Mouse (Mus musculus): ENCODE data around the gene Enkd1. TPM values are rescaled to one million over a fixed set of nuclear protein-coding genes. Genes with fewer than 3 reads are reported as not detected.

The Enkd1 gene
- total RNA-seq (2014; fragmentation: Nextera tagmentation), result 9.5 and 16.8 TPM in 2 replicates
- 10.5 and 13.6 TPM in 2 replicates for total RNA-seq (2017)
- polyA plus RNA-seq (2012), result 52.5 and 62.1 TPM in 2 replicates

- Histone ChIP-seq H3K27me3 (ENCODE audit: insufficient read depth, low read length) (no peaks in the 10 kb centered on the region; the same call in 1 of the 2 replicates), H3K9me3 (replicated peaks) (no peaks in the 10 kb centered on the region), H3K4me1 (ENCODE audit: insufficient read depth, low read depth, low read length) (peaks cover 48% of the 10 kb centered on the region), H3K36me3 (replicated peaks) (peaks cover 36% of the 10 kb centered on the region), H3K4me3 (ENCODE audit: low read depth, low read length) (peak within 1 kb of the TSS; percentile 85)
- ATAC-seq (ENCODE audit: extremely low read depth, insufficient number of reproducible peaks, low FRiP score, poor library complexity, severe bottlenecking) (peak; percentile 84), DNase-seq (ENCODE audit: low spot score) (peak; percentile 92)
- TF ChIP-seq TAL1 (conservative IDR thresholded peaks at IDR 0.05; ENCODE audit: low read depth, low read length), result no peak
- no peak for TF ChIP-seq CTCF (IDR thresholded peaks at IDR 0.05; ENCODE audit: low read depth, low read length)
- no peak for TF ChIP-seq POLR2AphosphoS5 (IDR thresholded peaks at IDR 0.05; ENCODE audit: insufficient replicate concordance, low read depth, low read length)
- TF ChIP-seq GATA2 (IDR thresholded peaks at IDR 0.05; ENCODE audit: borderline replicate concordance, low read depth, low read length), result no peak
- no peak for TF ChIP-seq GATA1 (IDR thresholded peaks at IDR 0.05; ENCODE audit: borderline replicate concordance, low read length)
Measured at GRCm38 (mm10) chr8:105707498-105708403, at the start of gene Enkd1, which contains the start of gene 4933405L10Rik. Enkd1 (minus strand) TSS chr8:105708210. 4933405L10Rik (plus strand) TSS chr8:105707655.

GRCm38 (mm10) chr8:105754688-105755087 is 46.7 kb upstream of the Enkd1 start:
- Histone ChIP-seq H3K27me3 (ENCODE audit: insufficient read depth, low read length) (no peaks in the 10 kb centered on the region), H3K4me1 (ENCODE audit: insufficient read depth, low read depth, low read length) (peaks cover 27% of the 10 kb centered on the region), H3K9me3 (replicated peaks) (no peaks in the 10 kb centered on the region), H3K36me3 (replicated peaks) (peaks cover 3% of the 10 kb centered on the region), H3K4me3 (ENCODE audit: low read depth, low read length) (no peak overlapping the region)
- DNase-seq (ENCODE audit: low spot score) (no peak), ATAC-seq (ENCODE audit: extremely low read depth, insufficient number of reproducible peaks, low FRiP score, poor library complexity, severe bottlenecking) (no peak)
- TF ChIP-seq GATA1 (IDR thresholded peaks at IDR 0.05; ENCODE audit: borderline replicate concordance, low read length), result no peak
- TF ChIP-seq GATA2 (IDR thresholded peaks at IDR 0.05; ENCODE audit: borderline replicate concordance, low read depth, low read length), result no peak
- TF ChIP-seq POLR2AphosphoS5 (IDR thresholded peaks at IDR 0.05; ENCODE audit: insufficient replicate concordance, low read depth, low read length), result no peak
- TF ChIP-seq CTCF (IDR thresholded peaks at IDR 0.05; ENCODE audit: low read depth, low read length), result no peak
- TF ChIP-seq TAL1 (conservative IDR thresholded peaks at IDR 0.05; ENCODE audit: low read depth, low read length), result no peak

- no peak for ATAC-seq (ENCODE audit: extremely low read depth, insufficient number of reproducible peaks, low FRiP score, poor library complexity, severe bottlenecking)
Measured at GRCm38 (mm10) chr8:105753916-105754315, 45.9 kb upstream of the Enkd1 start.

GRCm38 (mm10) chr8:105750606-105751005 is 42.6 kb upstream of the Enkd1 start:
- no peak overlapping the region for H3K4me3 ChIP-seq (ENCODE audit: low read depth, low read length)
- DNase-seq (ENCODE audit: low spot score), result no peak
- H3K36me3 ChIP-seq (replicated peaks), result peaks cover 5% of the 10 kb centered on the region
- H3K27me3 ChIP-seq (ENCODE audit: insufficient read depth, low read length), result no peaks in the 10 kb centered on the region
- peaks cover 16% of the 10 kb centered on the region for H3K4me1 ChIP-seq (ENCODE audit: insufficient read depth, low read depth, low read length)
- H3K9me3 ChIP-seq (replicated peaks), result no peaks in the 10 kb centered on the region
- TF ChIP-seq CTCF (IDR thresholded peaks at IDR 0.05; ENCODE audit: low read depth, low read length) (no peak), POLR2AphosphoS5 (IDR thresholded peaks at IDR 0.05; ENCODE audit: insufficient replicate concordance, low read depth, low read length) (no peak), GATA1 (IDR thresholded peaks at IDR 0.05; ENCODE audit: borderline replicate concordance, low read length) (no peak), GATA2 (IDR thresholded peaks at IDR 0.05; ENCODE audit: borderline replicate concordance, low read depth, low read length) (no peak), TAL1 (conservative IDR thresholded peaks at IDR 0.05; ENCODE audit: low read depth, low read length) (no peak)
- ATAC-seq (ENCODE audit: extremely low read depth, insufficient number of reproducible peaks, low FRiP score, poor library complexity, severe bottlenecking), result no peak

More at GRCm38 (mm10) chr8:105753916-105754315, 45.9 kb upstream of the Enkd1 start:
- H3K36me3 ChIP-seq (replicated peaks), result peaks cover 3% of the 10 kb centered on the region
- no peak overlapping the region for H3K4me3 ChIP-seq (ENCODE audit: low read depth, low read length)
- H3K27me3 ChIP-seq (ENCODE audit: insufficient read depth, low read length), result no peaks in the 10 kb centered on the region
- TF ChIP-seq GATA2 (IDR thresholded peaks at IDR 0.05; ENCODE audit: borderline replicate concordance, low read depth, low read length) (no peak), GATA1 (IDR thresholded peaks at IDR 0.05; ENCODE audit: borderline replicate concordance, low read length) (no peak), TAL1 (conservative IDR thresholded peaks at IDR 0.05; ENCODE audit: low read depth, low read length) (no peak), CTCF (IDR thresholded peaks at IDR 0.05; ENCODE audit: low read depth, low read length) (no peak), POLR2AphosphoS5 (IDR thresholded peaks at IDR 0.05; ENCODE audit: insufficient replicate concordance, low read depth, low read length) (no peak)
- no peak for DNase-seq (ENCODE audit: low spot score)
- no peaks in the 10 kb centered on the region for H3K9me3 ChIP-seq (replicated peaks)
- peaks cover 20% of the 10 kb centered on the region for H3K4me1 ChIP-seq (ENCODE audit: insufficient read depth, low read depth, low read length)

- peaks cover 7% of the 10 kb centered on the region for H3K4me1 ChIP-seq (ENCODE audit: insufficient read depth, low read depth, low read length)
- H3K27me3 ChIP-seq (ENCODE audit: insufficient read depth, low read length), result no peaks in the 10 kb centered on the region
- no peak for DNase-seq (ENCODE audit: low spot score)
- no peak for TF ChIP-seq GATA2 (IDR thresholded peaks at IDR 0.05; ENCODE audit: borderline replicate concordance, low read depth, low read length)
- no peak for TF ChIP-seq POLR2AphosphoS5 (IDR thresholded peaks at IDR 0.05; ENCODE audit: insufficient replicate concordance, low read depth, low read length)
- no peak for TF ChIP-seq TAL1 (conservative IDR thresholded peaks at IDR 0.05; ENCODE audit: low read depth, low read length)
- TF ChIP-seq GATA1 (IDR thresholded peaks at IDR 0.05; ENCODE audit: borderline replicate concordance, low read length), result no peak
- no peak for TF ChIP-seq CTCF (IDR thresholded peaks at IDR 0.05; ENCODE audit: low read depth, low read length)
- peaks cover 2% of the 10 kb centered on the region for H3K36me3 ChIP-seq (replicated peaks)
- H3K9me3 ChIP-seq (replicated peaks), result no peaks in the 10 kb centered on the region
- no peak overlapping the region for H3K4me3 ChIP-seq (ENCODE audit: low read depth, low read length)
- ATAC-seq (ENCODE audit: extremely low read depth, insufficient number of reproducible peaks, low FRiP score, poor library complexity, severe bottlenecking), result no peak
Measured at GRCm38 (mm10) chr8:105743301-105743700, 35.3 kb upstream of the Enkd1 start.

- 0 out of 2 replicates have a peak, but pooled peaks cover 7% of the 10 kb centered on the region for H3K27me3 ChIP-seq (ENCODE audit: insufficient read depth, low read length)
- ATAC-seq (ENCODE audit: extremely low read depth, insufficient number of reproducible peaks, low FRiP score, poor library complexity, severe bottlenecking) (no peak), DNase-seq (ENCODE audit: low spot score) (no peak)
- no peaks in the 10 kb centered on the region for H3K36me3 ChIP-seq (replicated peaks)
- H3K9me3 ChIP-seq (replicated peaks), result no peaks in the 10 kb centered on the region
- no peak for TF ChIP-seq TAL1 (conservative IDR thresholded peaks at IDR 0.05; ENCODE audit: low read depth, low read length)
- TF ChIP-seq CTCF (IDR thresholded peaks at IDR 0.05; ENCODE audit: low read depth, low read length), result no peak
- TF ChIP-seq GATA2 (IDR thresholded peaks at IDR 0.05; ENCODE audit: borderline replicate concordance, low read depth, low read length), result no peak
- no peak for TF ChIP-seq POLR2AphosphoS5 (IDR thresholded peaks at IDR 0.05; ENCODE audit: insufficient replicate concordance, low read depth, low read length)
- TF ChIP-seq GATA1 (IDR thresholded peaks at IDR 0.05; ENCODE audit: borderline replicate concordance, low read length), result no peak
- H3K4me3 ChIP-seq (ENCODE audit: low read depth, low read length), result no peak overlapping the region
- H3K4me1 ChIP-seq (ENCODE audit: insufficient read depth, low read depth, low read length), result no peaks in the 10 kb centered on the region
Measured at GRCm38 (mm10) chr8:105739216-105739615, 31.2 kb upstream of the Enkd1 start.
